Mouse (Mus musculus): ENCODE data around the gene Slc35e2.
A peak's percentile ranks its signal among the peaks of the same experiment; 100 is the strongest.
"Not testable (repeated sequence)": the region's sequence is repeated elsewhere in the genome, so short reads cannot be mapped to it uniquely, and the experiment has no call there.

The Slc35e2 gene

DNA sequence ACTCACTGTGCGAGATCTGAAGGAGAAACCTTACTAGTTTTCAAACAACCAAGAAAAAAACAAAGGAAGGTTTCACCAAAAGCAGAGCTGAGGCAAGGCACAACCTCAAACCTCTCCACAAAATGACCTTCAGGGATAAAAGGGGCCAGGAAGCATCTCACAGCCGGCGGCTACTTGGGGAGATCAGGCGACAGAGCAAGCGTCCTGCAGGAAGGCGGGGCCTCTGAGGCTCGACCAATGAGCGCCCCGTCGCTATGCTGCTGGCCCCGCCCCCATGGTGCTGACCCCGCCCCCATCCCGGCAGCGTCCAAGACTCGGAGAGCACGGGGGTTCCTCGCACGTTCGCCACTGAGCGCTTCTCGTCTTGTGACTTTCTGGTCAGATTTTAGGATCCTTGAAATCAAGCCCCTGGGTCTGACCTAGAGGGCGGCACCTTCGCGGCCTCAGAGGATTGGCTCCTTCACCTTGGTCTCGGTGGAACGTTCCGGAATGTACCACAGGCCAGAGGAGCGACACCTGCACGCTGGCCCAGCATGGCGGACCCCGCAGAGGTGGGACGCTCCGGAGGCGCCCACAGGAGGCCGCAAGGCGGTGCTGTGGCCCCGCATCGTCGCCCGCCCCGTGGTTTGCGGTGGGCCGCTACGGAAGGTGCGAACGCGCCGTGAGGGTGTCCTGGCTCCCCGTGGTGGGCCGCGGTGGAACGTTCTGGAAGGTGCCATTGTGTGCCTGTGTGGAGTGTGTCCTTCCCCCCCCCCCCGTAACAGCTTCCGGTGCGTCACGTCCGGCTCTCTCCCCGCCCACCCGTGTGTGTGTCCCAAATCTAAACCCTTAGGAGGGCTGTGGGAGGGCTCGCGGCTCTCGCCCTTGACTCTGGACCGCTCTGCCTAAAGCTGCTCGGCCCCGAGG lies at the start of gene Slc35e2:
Gene Slc35e2 (plus strand): TSS at position 326 of the 906 bp plus-strand sequence.
- peak; percentile 92 for DNase-seq (ENCODE audit: low read depth, low spot score)

DNA sequence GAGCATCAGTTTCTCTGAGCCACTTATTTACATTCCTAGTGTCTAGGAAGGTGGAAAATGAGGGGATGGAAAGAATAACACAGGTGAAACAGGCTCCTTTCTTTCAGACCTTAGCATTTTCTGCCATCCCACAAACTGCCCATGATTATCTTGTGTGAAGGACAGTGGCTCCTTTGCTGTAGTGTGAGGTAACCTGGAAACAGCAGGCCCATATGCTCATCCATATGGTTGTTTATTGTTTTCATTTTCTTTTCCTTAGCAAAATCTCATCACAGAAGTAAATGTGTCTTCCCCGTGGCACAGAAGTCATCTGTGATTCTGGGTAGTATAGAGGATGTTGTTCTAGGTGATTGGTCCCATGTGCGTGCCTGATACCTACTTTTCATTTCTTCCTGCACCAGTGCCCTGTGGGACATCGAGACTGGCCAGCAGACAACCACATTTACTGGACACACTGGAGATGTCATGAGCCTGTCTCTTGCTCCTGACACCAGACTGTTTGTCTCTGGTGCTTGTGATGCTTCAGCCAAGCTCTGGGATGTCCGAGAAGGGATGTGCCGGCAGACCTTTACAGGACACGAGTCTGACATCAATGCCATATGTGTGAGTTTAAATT lies 48.2 kb upstream of the Slc35e2 start:
- DNase-seq (ENCODE audit: low read depth, low spot score): no peak

DNA sequence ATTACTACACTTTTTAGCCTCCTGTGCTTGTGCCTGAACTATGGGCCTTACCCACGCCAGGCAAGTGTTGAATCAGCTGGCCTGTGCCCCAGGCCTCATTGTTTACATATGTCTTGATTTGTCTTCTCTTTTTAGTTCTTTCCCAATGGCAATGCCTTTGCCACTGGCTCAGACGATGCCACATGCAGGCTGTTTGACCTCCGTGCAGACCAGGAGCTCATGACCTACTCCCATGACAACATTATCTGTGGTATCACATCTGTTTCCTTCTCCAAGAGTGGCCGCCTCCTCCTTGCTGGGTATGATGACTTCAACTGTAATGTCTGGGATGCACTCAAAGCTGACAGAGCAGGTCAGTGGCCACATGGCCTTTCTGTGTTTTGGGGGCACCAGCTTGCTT lies 46.3 kb upstream of the Slc35e2 start:
- DNase-seq (ENCODE audit: low read depth, low spot score): no peak

DNA sequence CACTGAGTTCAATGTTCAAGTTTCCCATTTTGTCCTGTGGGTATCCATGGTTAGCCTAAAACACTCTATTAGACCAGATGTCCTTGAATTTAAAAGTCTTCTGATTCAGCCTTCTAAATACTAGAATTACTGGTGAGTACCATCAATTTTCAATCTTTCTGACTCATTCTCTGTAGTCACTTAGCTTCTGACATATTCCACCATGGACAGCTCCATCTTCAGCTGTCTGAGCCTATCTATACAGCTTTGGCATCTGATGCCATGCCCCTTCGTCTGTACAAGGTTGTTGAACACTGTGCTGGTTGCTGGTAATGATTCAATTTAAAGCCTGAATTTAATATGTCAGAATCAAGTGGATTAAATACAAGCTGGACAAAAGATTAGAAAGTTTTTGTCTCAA lies 45.8 kb upstream of the Slc35e2 start:
- DNase-seq (ENCODE audit: low read depth, low spot score): no peak

DNA sequence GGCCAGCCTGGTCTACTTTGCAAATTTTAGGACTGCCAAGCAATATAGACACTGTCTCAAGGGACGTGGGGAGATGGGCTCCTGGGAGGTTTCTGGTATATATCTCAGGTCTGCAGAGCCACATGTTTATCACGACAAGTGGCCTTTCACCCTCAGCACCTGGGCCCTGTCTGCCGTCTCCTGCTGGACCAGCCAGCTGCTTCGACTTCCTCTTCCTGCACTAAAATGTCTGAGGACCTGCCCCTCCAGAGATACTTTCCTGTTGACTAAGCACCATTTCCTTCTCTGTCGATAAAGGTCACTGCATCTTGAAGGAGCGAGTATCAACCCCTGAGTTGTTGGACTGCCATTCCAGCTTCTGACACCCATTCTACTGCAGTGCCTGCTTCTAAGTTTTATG lies 41.8 kb upstream of the Slc35e2 start:
- DNase-seq (ENCODE audit: low read depth, low spot score): no peak

DNA sequence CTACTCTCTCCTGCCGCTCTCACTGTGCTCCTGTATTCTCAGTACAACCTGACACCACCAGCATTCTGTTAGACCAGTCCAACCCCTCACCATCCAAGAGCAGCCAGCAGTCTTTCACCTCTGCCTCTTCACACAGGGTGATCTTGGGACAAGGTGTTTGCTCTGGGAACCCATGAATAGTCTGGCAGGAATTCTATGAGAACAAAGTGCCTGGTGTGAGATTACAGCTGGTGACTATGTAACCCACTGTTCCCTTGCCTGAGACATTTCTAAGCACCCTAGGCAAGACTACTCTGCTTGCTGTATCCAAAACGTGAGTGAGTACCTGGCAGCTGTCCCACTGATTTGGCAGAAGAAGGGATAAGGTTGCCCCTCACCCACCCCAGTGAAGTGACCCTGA lies 40.3 kb upstream of the Slc35e2 start:
- DNase-seq (ENCODE audit: low read depth, low spot score): no peak

DNA sequence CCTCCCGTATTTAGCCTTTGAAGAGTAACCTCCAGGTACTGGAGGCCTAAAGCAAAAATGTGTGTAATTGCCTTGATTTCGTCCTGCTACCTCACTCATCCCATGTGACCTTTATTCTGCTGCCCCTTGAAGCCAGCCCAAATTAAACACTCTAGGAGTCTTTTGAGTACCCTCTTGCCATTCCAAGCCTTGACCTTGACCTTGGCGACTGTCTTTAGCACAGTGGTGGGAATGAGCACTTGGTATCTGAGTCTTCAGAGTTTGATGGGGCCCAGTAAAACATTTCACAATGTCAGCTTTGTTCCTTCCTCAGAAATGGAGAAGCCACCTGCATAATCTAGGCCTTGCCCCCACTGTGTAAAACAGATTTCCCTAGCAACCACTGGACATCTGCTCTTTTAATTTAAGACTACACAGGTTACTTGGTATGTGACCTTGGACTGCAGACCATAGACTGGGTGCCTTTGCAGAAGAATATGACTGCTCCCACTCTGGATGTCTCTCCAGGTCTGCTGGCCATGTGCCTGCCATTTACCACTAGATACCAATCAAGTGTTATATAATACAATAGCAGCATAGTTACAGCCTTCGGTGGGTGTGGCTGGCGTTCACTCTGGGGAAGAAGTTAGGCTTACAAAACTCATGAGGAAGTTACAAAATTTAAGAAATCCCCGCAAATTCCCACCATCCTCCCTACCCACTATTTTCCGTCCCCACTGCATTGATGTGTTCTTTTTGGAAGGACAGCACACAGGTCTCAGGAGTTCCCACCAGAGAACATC lies 39.4 kb upstream of the Slc35e2 start, which contains the start of gene Nadk:
Gene Nadk (plus strand): TSS at position 718 of the 782 bp plus-strand sequence.
- DNase-seq (ENCODE audit: low read depth, low spot score): no peak

DNA sequence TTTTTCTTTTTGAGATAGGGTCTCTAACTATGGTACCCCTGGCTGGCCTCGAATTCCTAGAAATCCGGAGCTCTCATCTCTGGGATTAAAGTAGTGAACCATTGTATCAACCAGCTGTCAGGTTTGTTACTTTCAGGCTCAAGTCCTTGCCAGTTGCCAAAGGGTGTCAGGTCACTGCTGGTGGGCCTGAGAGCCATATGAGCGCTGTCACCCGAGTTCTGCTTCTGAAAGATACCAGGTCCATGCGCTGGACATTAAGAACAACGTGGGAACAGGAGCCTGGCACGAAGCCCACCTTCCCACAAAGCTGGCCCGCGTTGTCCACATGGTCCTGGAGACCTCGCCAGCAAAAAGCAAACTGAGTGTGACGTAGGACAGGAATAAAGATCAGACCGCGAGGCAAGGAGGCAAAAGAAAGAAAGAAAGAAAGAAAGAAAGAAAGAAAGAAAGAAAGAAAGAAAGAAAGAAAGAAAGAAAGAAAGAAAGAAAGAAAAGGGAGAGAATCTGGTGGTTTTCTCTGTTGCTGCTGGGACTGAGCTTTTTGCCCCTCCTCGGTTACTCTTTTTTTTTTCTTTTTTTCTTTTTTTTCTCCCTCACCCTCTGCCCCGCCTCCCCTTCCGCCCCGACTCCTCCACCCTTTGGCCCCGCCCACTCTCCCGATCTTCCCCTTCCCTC lies 38.4 kb upstream of the Slc35e2 start:
- DNase-seq (ENCODE audit: low read depth, low spot score): no peak

DNA sequence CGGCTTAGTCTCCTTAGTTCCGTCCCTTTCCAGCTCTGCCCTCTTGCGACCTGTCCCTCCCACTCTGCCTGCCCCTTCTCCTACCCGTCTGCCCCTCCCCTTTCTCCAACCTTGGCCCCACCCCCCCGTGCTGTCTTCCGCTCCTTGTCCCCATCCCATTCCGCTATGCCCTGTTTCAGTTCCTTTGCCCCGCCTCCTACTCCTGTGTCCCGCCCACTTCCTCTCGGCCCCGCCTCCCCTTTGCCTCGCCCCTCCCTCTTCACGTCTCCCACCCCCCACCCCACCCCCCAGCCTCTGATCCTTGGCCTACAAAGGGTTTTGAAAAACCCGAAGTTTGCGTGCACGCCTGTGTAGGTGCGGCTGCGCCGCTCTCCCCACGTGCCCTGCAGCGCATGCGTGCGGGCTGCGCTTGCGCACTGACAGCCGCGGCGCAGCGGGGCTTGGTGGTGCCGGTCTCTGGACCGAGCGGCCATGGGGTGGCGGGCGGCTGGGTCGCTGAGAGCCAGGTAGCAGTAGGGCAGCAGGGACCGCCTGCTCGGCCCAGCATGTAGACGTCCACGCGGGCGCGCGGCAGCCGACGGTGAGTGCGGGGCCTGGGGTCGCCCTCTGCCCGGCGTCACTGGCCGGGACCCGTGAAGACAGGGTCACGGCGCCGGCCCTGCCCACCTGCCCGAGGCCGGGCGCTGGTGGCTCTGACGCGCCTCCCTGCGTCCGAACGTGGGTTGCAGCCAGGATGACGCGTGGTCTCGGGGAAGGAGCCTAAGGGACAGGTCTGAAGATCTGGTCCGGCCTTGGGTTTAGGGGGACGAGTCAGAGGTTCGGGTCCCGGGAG lies 37.6 kb upstream of the Slc35e2 start:
- DNase-seq (ENCODE audit: low read depth, low spot score): peak; percentile 94

DNA sequence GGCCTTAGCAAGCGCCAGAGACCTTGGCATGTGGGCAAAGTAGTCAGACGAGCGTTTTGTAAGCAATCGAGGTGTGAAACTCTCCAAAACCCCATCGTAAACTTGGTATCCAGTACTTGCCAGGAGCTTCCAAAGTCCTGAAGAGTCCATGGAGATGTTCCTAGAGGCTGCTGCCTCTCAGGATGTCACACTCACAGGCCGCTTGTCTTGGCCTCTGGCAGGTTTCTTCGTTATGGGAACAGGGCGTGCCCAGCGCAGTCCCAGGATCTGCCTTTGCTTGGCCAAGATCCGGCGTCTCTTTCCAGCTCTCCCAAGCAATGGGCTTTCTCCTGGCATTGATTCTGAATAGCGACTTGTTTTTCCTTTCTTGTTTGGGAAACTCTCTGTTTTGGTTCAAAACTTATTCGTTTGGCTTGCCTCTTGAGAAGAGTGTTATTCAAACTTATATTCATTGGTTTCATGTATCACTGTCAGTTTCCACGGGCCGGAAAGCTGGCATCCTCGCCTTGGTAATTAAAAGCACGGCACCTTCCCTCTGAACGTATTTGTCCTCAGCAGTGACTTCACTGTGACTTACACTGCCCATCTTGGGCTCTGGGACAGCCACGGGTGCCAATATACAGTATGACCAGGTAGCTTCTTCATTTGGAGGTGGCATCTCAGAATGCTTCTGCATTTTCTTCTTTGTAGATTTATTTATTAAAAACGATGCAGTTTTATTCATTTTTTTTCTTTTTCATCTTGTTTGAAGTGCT lies 36.7 kb upstream of the Slc35e2 start:
- DNase-seq (ENCODE audit: low read depth, low spot score): no peak

DNA sequence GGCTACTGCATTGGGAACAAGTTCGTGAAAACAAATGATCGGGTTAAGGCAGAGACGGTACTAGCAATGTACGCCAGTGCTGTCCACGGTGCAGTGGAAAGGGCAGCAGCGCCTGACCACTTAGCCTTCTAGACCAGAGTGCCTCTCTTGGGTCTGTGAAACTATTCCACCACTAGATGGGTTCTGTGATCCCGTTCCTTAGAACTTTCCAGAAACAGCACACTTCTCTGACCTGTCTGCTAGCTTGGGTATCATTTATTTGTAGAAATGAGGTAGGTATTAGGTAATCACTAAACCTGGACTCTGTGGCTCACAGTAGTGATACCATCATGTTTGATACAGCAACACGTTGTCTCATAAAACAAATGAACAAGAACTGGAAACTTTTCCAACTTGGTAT lies 34.7 kb upstream of the Slc35e2 start:
- no peak for DNase-seq (ENCODE audit: low read depth, low spot score)

DNA sequence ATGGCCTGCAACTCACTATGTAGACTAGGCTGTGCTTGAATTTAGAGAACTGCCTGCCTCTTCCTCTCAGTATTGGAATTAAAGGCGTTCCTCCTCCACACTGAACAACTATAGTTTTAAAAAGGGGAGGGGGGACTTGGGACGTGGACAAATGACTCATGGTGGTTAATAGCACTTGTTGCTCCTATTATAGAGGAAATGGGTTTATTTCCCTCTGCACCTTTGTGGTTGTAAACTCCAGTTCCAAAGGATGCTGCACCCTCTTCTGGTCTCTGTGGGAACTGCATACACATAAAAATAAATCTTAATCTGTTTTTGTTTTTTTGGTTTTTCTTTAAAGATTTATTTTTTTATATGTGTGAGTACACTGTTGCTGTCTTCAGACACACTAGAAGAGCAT lies 33.0 kb upstream of the Slc35e2 start:
- no peak for DNase-seq (ENCODE audit: low read depth, low spot score)

DNA sequence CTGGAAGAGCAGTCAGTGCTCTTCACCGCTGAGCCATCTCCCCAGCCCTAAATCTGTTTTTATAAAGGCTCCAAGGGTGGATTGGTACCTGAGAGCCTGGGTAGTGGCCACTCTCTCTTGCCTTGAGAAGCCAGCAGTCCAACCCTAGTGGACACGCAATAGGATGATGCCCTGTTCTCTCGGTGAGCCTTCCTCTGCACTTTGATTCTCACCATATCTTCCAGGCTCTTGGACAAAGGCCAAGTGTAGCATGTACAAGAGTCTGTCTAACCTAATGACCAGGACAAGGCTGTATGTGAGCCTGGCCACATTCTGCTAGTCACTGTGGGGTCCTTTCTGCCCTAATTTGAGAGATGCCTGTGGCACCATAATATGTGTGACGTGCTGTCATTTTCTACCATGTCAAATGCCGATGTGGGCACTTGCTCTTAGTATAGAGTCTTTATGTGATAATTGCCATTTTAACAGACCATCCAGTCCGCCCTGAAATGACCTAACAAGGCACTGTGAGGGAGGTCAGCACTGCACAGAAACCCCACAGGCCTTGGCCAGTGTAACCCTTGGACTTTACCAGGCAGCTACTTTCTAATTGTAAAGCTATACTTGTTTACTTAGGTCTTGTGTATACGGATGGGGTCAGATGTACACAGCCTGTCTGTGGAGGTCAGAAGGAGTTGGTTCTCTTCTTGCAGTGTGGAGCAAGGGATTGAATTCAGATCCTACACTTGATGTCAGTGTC lies 32.4 kb upstream of the Slc35e2 start:
- DNase-seq (ENCODE audit: low read depth, low spot score): no peak

DNA sequence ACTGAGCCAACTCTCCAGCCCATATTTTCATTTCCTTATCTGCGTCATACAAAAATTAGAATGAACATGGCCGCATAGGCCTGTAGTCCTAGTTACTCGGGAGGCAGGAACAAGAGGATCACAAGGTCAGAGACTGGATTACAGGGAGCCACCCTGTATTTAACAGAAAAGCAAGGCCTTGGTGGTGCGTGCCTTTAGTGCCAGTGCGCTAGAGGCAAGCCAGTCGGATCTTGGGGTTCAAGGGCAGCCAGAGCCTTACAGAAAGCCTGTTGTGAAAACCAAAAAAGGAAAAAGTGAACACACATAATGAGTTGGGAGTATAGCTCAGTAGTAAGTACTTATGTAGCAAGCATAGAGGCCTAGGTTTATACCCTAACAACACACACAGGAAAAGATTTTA lies 31.4 kb upstream of the Slc35e2 start:
- no peak for DNase-seq (ENCODE audit: low read depth, low spot score)

DNA sequence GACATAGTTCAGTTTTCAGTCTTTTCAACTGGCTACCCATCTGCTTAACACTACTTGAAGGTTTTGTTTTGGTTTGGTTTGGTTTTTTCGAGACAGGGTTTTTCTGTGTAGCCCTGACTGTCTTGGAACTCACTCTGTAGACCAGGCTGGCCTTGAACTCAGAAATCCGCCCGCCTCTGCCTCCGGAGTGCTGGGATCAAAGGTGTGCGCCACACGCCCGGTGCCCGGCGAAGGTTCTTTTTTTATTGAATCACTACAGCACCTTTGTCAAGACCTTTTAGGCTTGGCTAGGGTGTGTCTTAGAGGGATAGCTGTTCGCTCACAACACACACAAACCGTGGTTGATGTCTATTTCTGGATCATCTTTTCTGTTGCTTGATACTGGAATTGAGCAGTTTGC lies 30.9 kb upstream of the Slc35e2 start:
- not testable (repeated sequence) for DNase-seq (ENCODE audit: low read depth, low spot score)

DNA sequence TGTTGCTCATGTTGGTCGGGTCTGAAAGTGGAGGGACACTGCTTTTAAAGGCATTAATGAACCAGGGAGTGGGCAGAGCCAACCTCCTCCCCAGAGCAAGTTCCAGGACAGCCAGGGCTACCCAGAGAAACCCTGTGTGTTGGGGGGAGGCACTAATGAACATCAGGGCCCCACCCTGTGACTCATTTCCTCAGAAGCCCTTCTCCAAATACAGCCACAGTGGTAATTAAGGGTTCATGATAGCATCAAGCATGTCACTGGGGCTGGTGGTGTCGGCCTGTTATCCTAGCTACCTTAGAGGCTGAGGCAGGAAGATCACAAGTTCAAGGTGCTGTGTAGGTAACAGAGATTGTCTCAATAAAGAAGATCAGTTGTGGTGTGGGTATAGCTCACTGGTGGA lies 29.8 kb upstream of the Slc35e2 start:
- no peak for DNase-seq (ENCODE audit: low read depth, low spot score)

DNA sequence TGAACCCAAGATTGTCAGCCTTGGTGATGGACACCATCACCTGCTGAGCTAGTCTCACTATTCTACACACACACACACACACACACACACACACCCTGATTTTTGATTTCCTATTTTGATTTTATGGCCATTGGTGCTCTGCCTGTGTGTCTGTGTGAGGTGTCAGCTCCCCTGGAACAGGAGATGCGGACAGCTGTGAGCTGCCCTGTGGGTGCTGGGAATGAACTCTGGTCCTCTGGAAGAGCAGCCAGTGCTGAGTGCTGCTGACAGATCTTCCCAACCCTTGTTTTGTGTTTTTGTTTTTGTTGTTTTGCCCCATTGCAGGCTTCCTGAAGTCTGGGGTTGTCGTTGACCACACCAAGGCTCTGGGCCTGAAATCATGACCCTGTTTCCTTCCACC lies 28.1 kb upstream of the Slc35e2 start:
- DNase-seq (ENCODE audit: low read depth, low spot score): no peak

DNA sequence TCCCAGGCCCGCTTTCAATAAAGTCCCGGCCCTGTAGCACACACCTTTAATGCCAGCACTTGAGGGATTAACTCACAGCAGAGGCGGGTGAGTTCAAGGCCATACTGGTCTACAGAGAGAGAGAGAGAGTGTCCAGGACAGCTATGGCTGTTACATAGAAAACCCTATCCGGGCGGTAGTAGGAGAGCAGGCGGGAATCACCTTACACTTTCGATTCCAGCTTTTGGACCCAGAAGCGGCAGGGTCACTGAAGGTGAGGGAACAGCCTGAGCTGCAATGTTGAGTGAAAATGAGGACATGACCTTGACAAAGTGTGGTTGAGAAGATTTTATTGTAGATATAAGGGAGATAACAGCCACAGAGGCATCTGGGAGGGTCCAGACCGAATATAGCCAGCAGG lies 27.3 kb upstream of the Slc35e2 start:
- no peak for DNase-seq (ENCODE audit: low read depth, low spot score)

DNA sequence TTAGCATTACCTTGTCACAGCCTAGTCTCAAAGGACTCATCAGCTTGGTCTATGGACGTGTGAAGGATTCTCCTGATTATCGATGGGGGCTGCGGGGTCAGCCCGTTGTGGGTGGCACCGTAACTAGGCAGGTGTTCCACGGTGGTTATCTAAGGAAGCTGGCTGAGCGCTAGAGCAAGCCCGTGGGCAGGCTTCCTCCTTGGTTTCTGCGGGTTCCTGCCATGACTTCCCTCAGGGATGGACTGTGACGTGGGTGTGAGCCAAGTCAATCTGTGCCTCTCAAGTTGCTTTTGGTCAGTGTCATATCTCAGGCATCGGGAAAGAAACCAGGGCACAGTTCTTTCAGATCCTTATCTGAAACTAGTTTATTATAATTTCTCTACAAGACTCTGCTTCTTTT lies 26.3 kb upstream of the Slc35e2 start:
- DNase-seq (ENCODE audit: low read depth, low spot score): no peak
